Mouse (Mus musculus): ENCODE measurements around the gene Lysmd4.

GRCm38 (mm10) chr7:67217025-67217424, 5.3 kb upstream of the Lysmd4 start:
- TF ChIP-seq POLR2A (IDR thresholded peaks at IDR 0.05; ENCODE audit: insufficient read depth, low read depth, low read length) (no peak), CTCF (IDR thresholded peaks at IDR 0.05) (peak; percentile 92), EP300 (IDR thresholded peaks at IDR 0.05; ENCODE audit: insufficient read depth, low read depth, low read length) (0 out of 2 replicates have a peak, but pooled peaks have one; percentile 31)

Data from heart, adult 2 months (tissue).